Mouse (Mus musculus) c-Kit-negative CD71-positive TER-119-positive erythroid progenitor cells, embryonic 14.5 days (primary cell): ENCODE measurements around the gene Itpripl1.
"Not testable (repeated sequence)": the region's sequence is repeated elsewhere in the genome, so short reads cannot be mapped to it uniquely, and the experiment has no call there.

Experiments used
- DNase-seq: peaks from one replicate; pipeline ENCODE4 v3.0.0-alpha.2; 2013; ENCODE audit warnings: low read depth, low spot score

Itpripl1 gene

GRCm38 (mm10) chr2:127143158-127144063, at the start of gene Itpripl1:
Gene Itpripl1, minus strand, starts transcription at chr2:127143442.
- peak; percentile 83 for DNase-seq

- no peak for DNase-seq
These were observed 46.3 kb upstream of the Itpripl1 start for GRCm38 (mm10) chr2:127189574-127189973.

GRCm38 (mm10) chr2:127182598-127183381, 39.5 kb upstream of the Itpripl1 start:
- DNase-seq = peak; percentile 64

GRCm38 (mm10) chr2:127166261-127166660, 23.0 kb upstream of the Itpripl1 start:
- not testable (repeated sequence) for DNase-seq

- no peak for DNase-seq
These were observed 22.4 kb upstream of the Itpripl1 start for GRCm38 (mm10) chr2:127165675-127166074.

GRCm38 (mm10) chr2:127145699-127146098, 2.5 kb upstream of the Itpripl1 start:
- DNase-seq = no peak

GRCm38 (mm10) chr2:127142577-127143157, 575 bp downstream of the Itpripl1 start:
- DNase-seq = no peak

- no peak for DNase-seq
These were observed 1.2 kb downstream of the Itpripl1 start for GRCm38 (mm10) chr2:127142031-127142430.

GRCm38 (mm10) chr2:127140011-127140410, 3.2 kb downstream of the Itpripl1 start:
- no peak for DNase-seq

- no peak for DNase-seq
These were observed 3.6 kb downstream of the Itpripl1 start for GRCm38 (mm10) chr2:127139605-127140004.

- DNase-seq = no peak
These were observed 4.1 kb downstream of the Itpripl1 start for GRCm38 (mm10) chr2:127139094-127139493.

GRCm38 (mm10) chr2:127138449-127138848, 4.8 kb downstream of the Itpripl1 start:
- no peak for DNase-seq

GRCm38 (mm10) chr2:127137838-127138420, 5.3 kb downstream of the Itpripl1 start:
- no peak for DNase-seq

- DNase-seq = no peak
These were observed 6.3 kb downstream of the Itpripl1 start for GRCm38 (mm10) chr2:127136979-127137378.

GRCm38 (mm10) chr2:127135255-127135654, 8.0 kb downstream of the Itpripl1 start:
- not testable (repeated sequence) for DNase-seq

- DNase-seq = peak; percentile 86
These were observed 9.4 kb downstream of the Itpripl1 start, which contains the start of gene Ncaph for GRCm38 (mm10) chr2:127133621-127134461. Gene Ncaph, minus strand, starts transcription at chr2:127133954.

- no peak for DNase-seq
These were observed 11.9 kb downstream of the Itpripl1 start for GRCm38 (mm10) chr2:127131353-127131752.

- DNase-seq = no peak
These were observed 14.3 kb downstream of the Itpripl1 start for GRCm38 (mm10) chr2:127128926-127129325.

- DNase-seq = no peak
These were observed 21.5 kb downstream of the Itpripl1 start for GRCm38 (mm10) chr2:127121591-127122235.

- no peak for DNase-seq
These were observed 34.3 kb downstream of the Itpripl1 start for GRCm38 (mm10) chr2:127108986-127109385.
